Mouse (Mus musculus): Measurements from ENCODE around the gene Trpm6. TPM values are rescaled to one million over a fixed set of nuclear protein-coding genes. Genes with fewer than 3 reads are reported as not detected.

The Trpm6 gene
- not detected in 4 replicates for total RNA-seq (2023; ENCODE audit: inconsistent age)

GRCm38 (mm10) chr19:18749598-18750339, at the start of gene Trpm6:
Trpm6 (plus strand) TSS chr19:18749983.

GRCm38 (mm10) chr19:18712866-18713300, 36.9 kb upstream of the Trpm6 start, which contains the start of gene D030056L22Rik:
D030056L22Rik (plus strand) TSS chr19:18713193.

Other genes starting within 250 kb of the Trpm6 start
- gene Ostf1, start 118.2 kb upstream of the Trpm6 start, total RNA-seq (2023; ENCODE audit: inconsistent age) = 150 to 159 TPM (median 152 TPM) in 4 replicates
- gene Nmrk1, start 118.0 kb upstream of the Trpm6 start, total RNA-seq (2023; ENCODE audit: inconsistent age) = 32.6 to 38.2 TPM (median 34.9 TPM) in 4 replicates
- gene Carnmt1, start 79.2 kb upstream of the Trpm6 start, total RNA-seq (2023; ENCODE audit: inconsistent age) = 10.1 to 13.2 TPM (median 10.9 TPM) in 4 replicates
- gene D030056L22Rik, start 36.8 kb upstream of the Trpm6 start, total RNA-seq (2023; ENCODE audit: inconsistent age) = 9.0 to 12.4 TPM (median 10.6 TPM) in 4 replicates